Mouse (Mus musculus) cerebellum, adult 2 months (tissue): ENCODE data around the gene Gckr. TPM values are rescaled to one million over a fixed set of nuclear protein-coding genes. Genes with fewer than 3 reads are reported as not detected.
A peak's percentile ranks its signal among the peaks of the same experiment; 100 is the strongest.

Source experiments
- DNase-seq, 2 experiments: peaks; one replicate each; pipeline ENCODE4 v3.0.0; 2021
- H3K27ac ChIP-seq: fragments of 200-500 bp; 2 replicates; pipeline ENCODE4 v1.5.1; 2012; ENCODE audit warnings: low read length, control low read depth, inconsistent platforms; ENCODE audit not compliant: insufficient read depth
- H3K27me3 ChIP-seq: fragments of 200-500 bp; 2 replicates; pipeline ENCODE4 v1.6.1; 2012; ENCODE audit warnings: inconsistent platforms, mild to moderate bottlenecking, low read length, moderate library complexity; ENCODE audit not compliant: control insufficient read depth, insufficient read depth
- H3K4me1 ChIP-seq: fragments of 200-500 bp; 2 replicates; pipeline ENCODE4 v1.6.1; 2011; ENCODE audit warnings: low read length; ENCODE audit not compliant: control insufficient read depth, insufficient read depth
- H3K4me3 ChIP-seq: fragments of 200-500 bp; replicated peaks from 2 replicates; pipeline ENCODE3; 2011; ENCODE audit warnings: mild to moderate bottlenecking, low read depth, low read length, control low read depth; ENCODE audit not compliant: insufficient read depth
- CTCF ChIP-seq: fragments of 200-500 bp; IDR thresholded peaks from 2 replicates; pipeline ENCODE4 v1.5.1; 2011; ENCODE audit warnings: low read depth, mild to moderate bottlenecking, control low read depth, low read length, moderate library complexity, borderline replicate concordance; ENCODE audit not compliant: insufficient read depth
- POLR2A ChIP-seq: fragments of 200-500 bp; IDR thresholded peaks from 2 replicates; pipeline ENCODE4 v1.6.1; 2011; ENCODE audit warnings: low read length, control low read depth, borderline replicate concordance; ENCODE audit not compliant: insufficient read depth
- WGBS: fragments of 180-500 bp; shearing (Covaris S2); methylation state at CpG from one replicate; pipeline ENCODE4 v1.1.7; 2018; 5-methylcytosine and 5-hydroxymethylcytosine counted together
- polyA plus RNA-seq: library from polyadenylated mRNA; depleted of rRNA; stranded (reverse); fragments of >200 nt; gene quantifications from 2 replicates; pipeline ENCODE4 v1.2.3, GENCODE M21; 2012

The Gckr gene
- polyA plus RNA-seq, 1 experiment, result 1.2 TPM

- WGBS, result 85% methylated on average over 8 of the region's 8 CpGs
- H3K27ac ChIP-seq, result no peak overlapping the region
- TF ChIP-seq POLR2A (no peak), CTCF (no peak)
- H3K4me3 ChIP-seq, result no peak overlapping the region
- DNase-seq, result no peak
- H3K4me1 ChIP-seq, result no peaks in the 10 kb centered on the region; the same call in 1 of the 2 replicates
- H3K27me3 ChIP-seq, result no peaks in the 10 kb centered on the region
Measured at GRCm38 (mm10) chr5:31254901-31255300, 42.3 kb upstream of the Gckr start.

- 99% methylated on average over 2 of the region's 2 CpGs for WGBS
- no peaks in the 10 kb centered on the region for H3K27me3 ChIP-seq
- DNase-seq, result no peak
- no peaks in the 10 kb centered on the region; the same call in 1 of the 2 replicates for H3K4me1 ChIP-seq
- no peak overlapping the region for H3K4me3 ChIP-seq
- no peak overlapping the region for H3K27ac ChIP-seq
- TF ChIP-seq CTCF (no peak), POLR2A (no peak)
Measured at GRCm38 (mm10) chr5:31255381-31255780, 41.9 kb upstream of the Gckr start.

- 95% methylated on average over 2 of the region's 2 CpGs for WGBS
- Histone ChIP-seq H3K27ac (no peak overlapping the region), H3K4me3 (no peak overlapping the region), H3K27me3 (no peaks in the 10 kb centered on the region), H3K4me1 (no peaks in the 10 kb centered on the region; the same call in 1 of the 2 replicates)
- no peak for DNase-seq
- TF ChIP-seq CTCF, result no peak
- TF ChIP-seq POLR2A, result no peak
Measured at GRCm38 (mm10) chr5:31255971-31256370, 41.3 kb upstream of the Gckr start.

GRCm38 (mm10) chr5:31257616-31258015 lies 39.6 kb upstream of the Gckr start:
- Histone ChIP-seq H3K27ac (no peak overlapping the region), H3K4me3 (no peak overlapping the region), H3K4me1 (no peaks in the 10 kb centered on the region), H3K27me3 (no peaks in the 10 kb centered on the region)
- no peak for DNase-seq
- WGBS, result 91% methylated on average over 11 of the region's 11 CpGs
- TF ChIP-seq CTCF (no peak), POLR2A (no peak)

GRCm38 (mm10) chr5:31266101-31266500 lies 31.1 kb upstream of the Gckr start:
- WGBS, result 44% methylated on average over 7 of the region's 7 CpGs

GRCm38 (mm10) chr5:31267686-31268085 lies 29.6 kb upstream of the Gckr start:
- WGBS, result 69% methylated on average over 6 of the region's 6 CpGs
- H3K4me3 ChIP-seq, result no peak overlapping the region
- TF ChIP-seq POLR2A (no peak), CTCF (no peak)
- H3K27me3 ChIP-seq, result no peaks in the 10 kb centered on the region
- H3K4me1 ChIP-seq, result peaks cover 3% of the 10 kb centered on the region
- DNase-seq, result no peak
- H3K27ac ChIP-seq, result no peak overlapping the region

More at GRCm38 (mm10) chr5:31266101-31266500, 31.1 kb upstream of the Gckr start:
- Histone ChIP-seq H3K27me3 (no peaks in the 10 kb centered on the region), H3K27ac (no peak overlapping the region), H3K4me3 (no peak overlapping the region), H3K4me1 (peaks cover 3% of the 10 kb centered on the region)
- TF ChIP-seq POLR2A (no peak), CTCF (no peak)
- peak; percentile 44 to 52 for DNase-seq

- no peak for DNase-seq
- no peak overlapping the region for H3K4me3 ChIP-seq
- TF ChIP-seq POLR2A (no peak), CTCF (no peak)
- H3K4me1 ChIP-seq, result no peaks in the 10 kb centered on the region
- H3K27me3 ChIP-seq, result no peaks in the 10 kb centered on the region
- WGBS, result 88% methylated on average over 6 of the region's 6 CpGs
- no peak overlapping the region for H3K27ac ChIP-seq
Measured at GRCm38 (mm10) chr5:31273018-31273417, 24.2 kb upstream of the Gckr start.

- Histone ChIP-seq H3K27me3 (no peaks in the 10 kb centered on the region), H3K27ac (no peak overlapping the region), H3K4me1 (no peaks in the 10 kb centered on the region; the same call in 1 of the 2 replicates), H3K4me3 (no peak overlapping the region)
- 87% methylated on average over 20 of the region's 20 CpGs for WGBS
- TF ChIP-seq CTCF, result no peak
- no peak for TF ChIP-seq POLR2A
- DNase-seq, result no peak
Measured at GRCm38 (mm10) chr5:31279245-31279988, 17.8 kb upstream of the Gckr start.
